Comparison of ENCODE assay signal across 15 mouse cellular contexts in the genomic region with DNA sequence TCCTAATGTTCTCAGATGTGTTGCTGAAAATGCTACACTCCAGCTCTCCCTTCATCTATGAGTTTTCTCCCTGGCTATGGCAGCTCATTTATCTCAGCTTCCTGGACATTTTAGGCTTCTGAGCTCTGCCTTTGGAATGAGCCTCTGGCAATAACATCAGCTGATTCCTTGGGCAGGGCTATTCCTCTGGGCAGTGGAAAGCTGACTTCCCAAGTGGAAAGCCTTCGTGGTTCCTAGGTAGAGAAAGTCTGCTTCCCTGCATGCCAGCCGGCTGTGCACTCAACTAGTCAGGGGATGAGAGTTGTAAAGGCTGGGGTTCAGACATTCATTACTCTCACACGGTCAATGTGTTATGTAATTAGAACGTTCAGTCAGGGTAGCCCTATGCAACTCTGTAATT. TPM values are rescaled to one million over a fixed set of nuclear protein-coding genes. Genes with fewer than 3 reads are reported as not detected.
A peak's percentile ranks its signal among the peaks of the same experiment; 100 is the strongest.
DNase-seq lines count a peak whose midpoint lies in the region; ATAC-seq and TF ChIP-seq lines count a peak whose summit lies in the region.
"Had no signal": no experiment of that assay in that cellular context is flagged by ENCODE, and none has a peak within 500 bp of the region (broad histone marks: within the 10 kb centered on the region; RNA-seq: fewer than 3 reads in every experiment).

No protein-coding gene starts in this region.

- H3K36me3 ChIP-seq in kidney, embryonic 15.5 days, result no peaks in the 10 kb centered on the region
- no peaks in the 10 kb centered on the region for H3K36me3 ChIP-seq in kidney, postnatal 0 days (ENCODE audit: insufficient read depth, low read length)
- no peaks in the 10 kb centered on the region for H3K36me3 ChIP-seq in forebrain, postnatal 0 days (ENCODE audit: insufficient read depth)
- H3K36me3 ChIP-seq: forebrain, embryonic 10.5 days; G1E; neural tube, embryonic 12.5 days had no signal

- H3K4me2 ChIP-seq in kidney, embryonic 15.5 days, result no peak overlapping the region
- H3K4me2 ChIP-seq in kidney, postnatal 0 days (ENCODE audit: low read length), result no peak overlapping the region
- H3K4me2 ChIP-seq in forebrain, postnatal 0 days (ENCODE audit: low read depth), result no peak overlapping the region
- H3K4me2 ChIP-seq: neural tube, embryonic 12.5 days had no signal

- no peaks in the 10 kb centered on the region for H3K27me3 ChIP-seq in kidney, embryonic 15.5 days
- no peaks in the 10 kb centered on the region for H3K27me3 ChIP-seq in kidney, postnatal 0 days (ENCODE audit: insufficient read depth, low read length)
- no peaks in the 10 kb centered on the region for H3K27me3 ChIP-seq in forebrain, postnatal 0 days (ENCODE audit: insufficient read depth, low read length)
- H3K27me3 ChIP-seq: neural tube, embryonic 12.5 days had no signal

- no peak overlapping the region for H3K4me3 ChIP-seq in kidney, embryonic 15.5 days (replicated peaks)
- no peak overlapping the region for H3K4me3 ChIP-seq in kidney, postnatal 0 days (replicated peaks; ENCODE audit: low read depth, low read length)
- no peak overlapping the region for H3K4me3 ChIP-seq in forebrain, postnatal 0 days (ENCODE audit: low read depth, low read length)
- H3K4me3 ChIP-seq: forebrain, embryonic 10.5 days; neural tube, embryonic 12.5 days had no signal

- peaks cover 6% of the 10 kb centered on the region; the same call in 1 of the 2 replicates for H3K4me1 ChIP-seq in kidney, embryonic 15.5 days
- H3K4me1 ChIP-seq in kidney, postnatal 0 days (replicated peaks; ENCODE audit: insufficient read depth, low read length), result no peaks in the 10 kb centered on the region
- no peaks in the 10 kb centered on the region for H3K4me1 ChIP-seq in forebrain, postnatal 0 days (ENCODE audit: insufficient read depth)
- H3K4me1 ChIP-seq: forebrain, embryonic 10.5 days; neural tube, embryonic 12.5 days had no signal

- DNase-seq in kidney, adult 11 months, result peak; percentile 52
- peak; percentile 38 to 42 for DNase-seq in heart, postnatal 10 days
- DNase-seq in kidney, postnatal 0 days (ENCODE audit: low spot score), result peak; percentile 22
- peak; percentile 13 for DNase-seq in lung, postnatal 10 days
- DNase-seq in layer of hippocampus, postnatal 14 days (ENCODE audit: low spot score in 2 of 2), result no peak
- no peak for DNase-seq in forebrain, postnatal 0 days
- no peak for DNase-seq in thymus, postnatal 4 days
- DNase-seq: cerebellum, adult 2 months had no signal

- ATAC-seq in kidney, embryonic 15.5 days (replicated peaks; ENCODE audit: low FRiP score), result no peak
- ATAC-seq in kidney, postnatal 0 days (replicated peaks; ENCODE audit: low FRiP score, low read depth), result no peak; the same call in 1 of the 2 replicates
- no peak for ATAC-seq in forebrain, postnatal 0 days
- ATAC-seq: hindbrain, embryonic 16.5 days had no signal

- no peaks in the 10 kb centered on the region for H3K9me3 ChIP-seq in kidney, embryonic 15.5 days (replicated peaks)
- H3K9me3 ChIP-seq in kidney, postnatal 0 days (replicated peaks; ENCODE audit: low read length), result no peaks in the 10 kb centered on the region
- H3K9me3 ChIP-seq in forebrain, postnatal 0 days (ENCODE audit: low read length), result no peaks in the 10 kb centered on the region
- H3K9me3 ChIP-seq: forebrain, embryonic 10.5 days; G1E; neural tube, embryonic 12.5 days had no signal

- WGBS in kidney, embryonic 15.5 days, result 58% methylated on average over 4 of the region's 4 CpGs
- 39% methylated on average over 4 of the region's 4 CpGs for WGBS in kidney, postnatal 0 days
- 81% methylated on average over 4 of the region's 4 CpGs for WGBS in forebrain, postnatal 0 days

- H3K27ac ChIP-seq in kidney, embryonic 15.5 days, result no peak overlapping the region
- 0 out of 2 replicates have a peak overlapping the region, but pooled peaks have one; percentile 37 for H3K27ac ChIP-seq in kidney, postnatal 0 days
- no peak overlapping the region for H3K27ac ChIP-seq in forebrain, postnatal 0 days (ENCODE audit: low read depth, low read length)
- H3K27ac ChIP-seq: forebrain, embryonic 10.5 days; liver, embryonic 14.5 days; neural tube, embryonic 12.5 days had no signal

- intact Hi-C loops in heart, postnatal 10 days (cut with DNase I), result no loop called here

- no peak for TF ChIP-seq CTCF in kidney, postnatal 0 days (IDR thresholded peaks at IDR 0.05; ENCODE audit: low read depth)
- TF ChIP-seq CTCF in forebrain, postnatal 0 days (IDR thresholded peaks at IDR 0.05; ENCODE audit: low read depth), result no peak

- no peak overlapping the region for H3K9ac ChIP-seq in kidney, embryonic 15.5 days
- H3K9ac ChIP-seq in kidney, postnatal 0 days (ENCODE audit: low read depth, low read length), result no peak overlapping the region
- H3K9ac ChIP-seq in forebrain, postnatal 0 days, result no peak overlapping the region
- H3K9ac ChIP-seq: liver, embryonic 14.5 days; neural tube, embryonic 12.5 days had no signal

RNA-seq across cellular contexts. Expression of a gene that starts 8.3 kb away (rescaled TPM):
- polyA plus RNA-seq in kidney, embryonic 15.5 days (2015; fragmentation: Nextera tagmentation; extraction: Ambion mirVana), result 3.4 and 3.8 TPM in 2 replicates
- total RNA-seq in heart, postnatal 10 days (2021), result 10 to 100 TPM in 1 of 2 experiments, 1 to 10 TPM in 1; 8.9 to 10.6 TPM
- polyA plus RNA-seq in kidney, postnatal 0 days (2015; fragmentation: Nextera tagmentation; extraction: Ambion mirVana), result 20.3 and 20.8 TPM in 2 replicates
- total RNA-seq in layer of hippocampus, postnatal 14 days (2021), result 1 to 10 TPM in 1 of 2 experiments, under 1 TPM in 1; 0.74 to 1.5 TPM
- total RNA-seq in forebrain, postnatal 0 days (2014; rRNA removed), result 0.29 and 0.38 TPM in 2 replicates
- 0.14 and 0.22 TPM in 2 replicates for polyA plus RNA-seq in forebrain, postnatal 0 days (2015; fragmentation: Nextera tagmentation; extraction: Ambion mirVana)
- total RNA-seq: megakaryocyte-erythroid progenitor cell, adult 5-6 weeks had no signal
- polyA plus RNA-seq: G1E had no signal

RNA-seq across cellular contexts. Expression of a gene that starts 8.4 kb away (rescaled TPM):
- 2.6 and 2.8 TPM in 2 replicates for polyA plus RNA-seq in kidney, embryonic 15.5 days (2015; fragmentation: Nextera tagmentation; extraction: Ambion mirVana)
- 1 to 10 TPM; 3.5 to 3.6 TPM for total RNA-seq in heart, postnatal 10 days (2021)
- 21.9 and 22.3 TPM in 2 replicates for polyA plus RNA-seq in kidney, postnatal 0 days (2015; fragmentation: Nextera tagmentation; extraction: Ambion mirVana)
- 1 to 10 TPM in 1 of 2 experiments, under 1 TPM in 1; 0.38 to 1.2 TPM for total RNA-seq in layer of hippocampus, postnatal 14 days (2021)
- total RNA-seq in forebrain, postnatal 0 days (2014; rRNA removed), result 0.57 and 0.69 TPM in 2 replicates
- polyA plus RNA-seq in forebrain, postnatal 0 days (2015; fragmentation: Nextera tagmentation; extraction: Ambion mirVana), result 0.16 and 0.27 TPM in 2 replicates
- total RNA-seq: megakaryocyte-erythroid progenitor cell, adult 5-6 weeks had no signal

Comparison
In these comparisons a context has a peak if more than half of its experiments do, and no peak if none do; other contexts are left out.
1. DNase-seq: peak in kidney, adult 11 months (single experiment), heart, postnatal 10 days (2 of 2), kidney, postnatal 0 days (single experiment) and lung, postnatal 10 days (single experiment); none in layer of hippocampus, postnatal 14 days (0 of 2), forebrain, postnatal 0 days (single experiment) and thymus, postnatal 4 days (single experiment).